Mouse (Mus musculus) bone marrow macrophage, adult 2 months (primary cell): ENCODE measurements around the gene Pla2g1b. TPM values are rescaled to one million over a fixed set of nuclear protein-coding genes. Genes with fewer than 3 reads are reported as not detected.

Experiments used
- H3K27ac ChIP-seq: 2 replicates; pipeline ENCODE4 v1.5.1; 2012; ENCODE audit warnings: low read depth, low read length; ENCODE audit not compliant: insufficient read depth
- H3K4me1 ChIP-seq: 2 replicates; pipeline ENCODE4 v1.6.1; 2012; ENCODE audit warnings: low read length; ENCODE audit not compliant: control insufficient read depth, insufficient read depth
- H3K4me3 ChIP-seq: 2 replicates; pipeline ENCODE4 v1.5.1; 2012; ENCODE audit warnings: mild to moderate bottlenecking, low read length, moderate library complexity; ENCODE audit not compliant: insufficient read depth
- CTCF ChIP-seq: IDR thresholded peaks from 2 replicates; pipeline ENCODE4 v1.5.1; 2012; ENCODE audit warnings: low read depth, mild to moderate bottlenecking, low read length, moderate library complexity
- POLR2A ChIP-seq: IDR thresholded peaks from 2 replicates; pipeline ENCODE4 v1.6.1; 2012; ENCODE audit warnings: mild to moderate bottlenecking, low read depth, low read length, borderline replicate concordance
- polyA plus RNA-seq: library from polyadenylated mRNA; stranded (reverse); fragments of >200 nt; gene quantifications from 2 replicates; pipeline ENCODE4 v1.2.4, GENCODE M21; 2012; ENCODE audit not compliant: missing spikeins, insufficient read depth, insufficient read length

Gene Pla2g1b
- polyA plus RNA-seq, 1 experiment, result not detected

DNA sequence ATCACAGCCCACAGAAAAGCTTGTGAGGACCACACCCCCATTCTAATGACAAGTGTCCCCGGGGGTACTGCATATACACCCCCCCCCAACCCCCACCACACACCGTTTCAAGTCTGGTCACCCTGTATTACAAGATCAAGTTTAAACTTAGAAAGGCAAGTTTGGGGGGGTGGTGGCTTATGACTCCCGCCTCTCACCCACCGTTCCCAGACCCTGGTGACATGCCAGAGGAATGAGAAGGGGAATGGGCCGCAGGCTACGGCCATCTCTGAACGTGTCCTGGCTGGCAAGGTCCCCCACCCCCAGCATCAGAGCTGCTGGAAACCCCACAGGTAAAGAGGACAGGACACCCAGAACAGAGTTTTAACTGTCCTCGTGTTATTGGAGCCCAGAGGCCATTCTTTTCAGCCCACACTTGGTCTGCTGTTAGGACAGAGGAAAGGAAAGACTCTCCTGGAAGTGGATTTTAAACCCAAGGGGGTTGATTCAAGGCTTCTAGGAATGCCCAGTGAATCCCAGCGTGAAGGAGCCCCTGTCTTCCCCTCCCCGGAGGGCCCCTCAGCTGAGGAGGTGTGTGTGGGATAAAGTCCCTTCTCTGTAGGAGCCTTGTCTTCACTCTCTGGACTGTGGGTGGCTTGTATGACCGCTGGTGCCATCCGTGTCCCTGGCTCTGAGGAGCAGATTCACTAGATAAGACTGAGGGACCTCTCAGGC lies 41.4 kb downstream of the Pla2g1b start:
- Histone ChIP-seq H3K27ac (no peak overlapping the region), H3K4me1 (peaks cover 26% of the 10 kb centered on the region)
- TF ChIP-seq CTCF, result no peak

DNA sequence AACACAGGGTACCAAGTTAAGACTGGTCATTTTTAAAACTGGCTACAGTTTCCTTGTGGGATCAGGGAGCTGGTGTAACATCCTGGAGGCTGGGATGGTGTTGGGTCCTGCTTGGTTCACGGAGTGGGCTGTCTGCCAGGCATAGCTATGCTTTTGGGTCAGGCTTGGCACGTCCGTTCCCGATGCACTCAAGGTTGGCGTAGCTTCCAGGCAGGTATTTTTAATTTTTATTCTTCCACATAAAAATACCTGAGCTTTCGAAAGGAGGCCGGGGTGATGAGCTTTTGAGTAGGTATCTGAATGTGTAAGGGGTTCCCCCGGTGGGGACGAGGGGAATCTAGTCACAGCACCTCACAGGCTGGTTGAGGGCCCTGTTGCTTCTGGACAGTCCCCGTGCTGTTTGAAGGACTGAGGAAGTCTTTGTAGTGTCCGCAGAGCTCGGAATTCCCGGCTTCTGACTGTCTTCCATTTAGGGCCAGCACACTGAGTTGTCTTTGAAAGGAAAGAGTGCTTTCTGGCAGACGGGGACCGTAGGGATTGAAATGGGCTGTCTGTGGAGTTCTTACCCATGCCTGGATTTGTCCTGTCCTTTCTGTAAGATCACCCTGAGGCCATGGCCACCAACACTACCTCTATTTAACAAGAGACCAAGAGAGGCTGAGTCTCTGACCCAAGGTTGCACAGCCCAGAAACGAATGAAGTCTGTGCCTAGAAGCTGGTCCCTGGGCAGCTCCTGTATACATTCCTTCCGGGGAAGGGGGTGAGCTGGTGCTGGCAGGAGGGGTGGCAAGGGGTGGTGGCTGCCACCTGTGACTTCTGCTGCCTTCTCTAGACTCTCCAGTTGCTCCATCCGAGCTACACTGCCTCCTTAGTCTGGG lies 42.2 kb downstream of the Pla2g1b start:
- H3K4me3 ChIP-seq, result peak overlapping the region; percentile 97
- TF ChIP-seq POLR2A, result no peak
- TF ChIP-seq CTCF, result no peak
- peaks cover 27% of the 10 kb centered on the region for H3K4me1 ChIP-seq
- no peak overlapping the region for H3K27ac ChIP-seq

More for the DNA sequence above, 41.4 kb downstream of the Pla2g1b start:
- peak overlapping the region; percentile 97 for H3K4me3 ChIP-seq

DNA sequence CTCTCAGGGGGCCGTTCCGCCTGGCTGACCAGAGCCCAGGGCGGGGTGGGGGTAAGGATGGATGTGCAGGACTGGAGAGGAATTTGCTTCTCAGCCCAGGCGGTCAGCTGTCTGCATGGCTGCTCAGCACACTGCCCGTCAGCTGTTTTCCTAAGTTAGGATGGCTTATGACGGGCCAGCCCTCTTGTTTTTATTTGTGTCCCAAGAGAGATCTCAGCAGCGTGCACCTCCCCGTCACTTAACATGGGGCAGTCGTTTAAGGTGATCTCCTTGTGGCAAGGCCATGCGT lies 42.7 kb downstream of the Pla2g1b start:
- Histone ChIP-seq H3K27ac (peak overlapping the region; percentile 38), H3K4me1 (peaks cover 33% of the 10 kb centered on the region), H3K4me3 (peak overlapping the region; percentile 97)
- TF ChIP-seq CTCF (no peak), POLR2A (no peak)

DNA sequence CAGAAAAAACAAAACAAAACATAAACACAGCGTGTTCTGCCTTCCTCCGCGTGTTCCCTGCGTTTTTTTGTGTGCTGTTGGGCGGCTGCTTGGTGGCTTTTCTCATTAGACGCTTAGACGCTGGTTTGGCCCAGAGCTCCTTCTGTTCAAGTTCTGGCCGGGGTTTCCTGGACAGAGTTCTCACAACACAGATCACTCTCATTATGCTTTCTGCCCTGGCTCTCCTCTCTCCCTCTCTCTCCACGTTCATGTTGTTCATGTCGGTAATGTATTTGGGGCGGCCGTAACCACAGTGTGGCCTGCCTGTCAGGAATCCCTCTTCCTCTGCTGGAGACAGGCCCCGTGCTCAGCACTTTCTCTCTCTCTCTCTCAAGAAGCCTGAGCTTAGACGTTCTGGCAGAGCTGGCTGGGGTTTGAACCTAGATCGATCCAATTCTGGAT lies 43.3 kb downstream of the Pla2g1b start:
- H3K4me1 ChIP-seq, result peaks cover 38% of the 10 kb centered on the region
- H3K27ac ChIP-seq, result peak overlapping the region; percentile 38
- H3K4me3 ChIP-seq, result peak overlapping the region; percentile 97
- TF ChIP-seq CTCF (no peak), POLR2A (no peak)

DNA sequence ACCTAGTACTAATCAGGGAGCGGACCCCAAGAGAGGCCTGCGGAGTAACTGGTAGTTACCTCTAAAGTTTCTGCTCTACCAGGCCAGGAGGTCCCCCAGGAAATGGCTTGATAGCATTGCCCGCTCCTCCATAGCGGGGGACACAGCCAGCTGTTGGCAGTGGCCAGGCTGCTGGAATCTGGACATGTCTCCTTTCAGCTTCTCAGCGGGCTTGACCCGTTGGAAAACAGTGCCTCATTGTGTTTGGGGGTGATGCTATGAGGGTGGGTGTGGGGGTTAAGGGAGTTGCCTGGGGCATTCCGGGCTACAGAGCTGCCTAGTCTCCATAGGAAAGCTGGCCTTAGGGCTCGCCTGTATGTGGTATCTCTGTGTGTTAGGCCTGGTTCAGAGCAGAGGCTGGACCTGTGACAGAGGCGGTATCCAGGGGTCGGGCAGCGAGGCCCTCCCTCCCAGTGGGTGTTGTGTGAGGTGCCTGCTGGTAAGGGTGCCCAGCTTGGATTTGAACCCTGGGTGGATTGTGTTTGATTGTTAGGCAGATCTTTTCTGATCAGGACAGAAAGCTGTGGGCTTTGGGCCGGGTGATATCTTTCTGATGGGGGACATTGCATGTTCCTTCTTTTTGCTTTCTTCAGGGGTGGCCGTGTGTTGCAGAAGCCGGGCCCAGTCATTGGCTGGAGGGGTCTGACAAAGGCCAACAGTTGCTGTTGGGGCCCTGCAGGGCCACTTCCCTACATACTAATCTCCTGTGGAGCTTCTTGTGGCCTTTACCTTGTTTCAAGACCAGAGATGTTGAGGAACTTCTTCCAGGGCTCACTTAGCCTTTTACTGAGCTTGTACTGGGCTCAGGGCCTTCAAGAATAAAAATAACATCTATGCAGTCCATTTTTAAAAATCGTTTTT lies 44.0 kb downstream of the Pla2g1b start:
- peak overlapping the region; percentile 38 for H3K27ac ChIP-seq
- H3K4me3 ChIP-seq, result peak overlapping the region; percentile 97
- TF ChIP-seq CTCF, result no peak
- no peak for TF ChIP-seq POLR2A
- H3K4me1 ChIP-seq, result peaks cover 45% of the 10 kb centered on the region

DNA sequence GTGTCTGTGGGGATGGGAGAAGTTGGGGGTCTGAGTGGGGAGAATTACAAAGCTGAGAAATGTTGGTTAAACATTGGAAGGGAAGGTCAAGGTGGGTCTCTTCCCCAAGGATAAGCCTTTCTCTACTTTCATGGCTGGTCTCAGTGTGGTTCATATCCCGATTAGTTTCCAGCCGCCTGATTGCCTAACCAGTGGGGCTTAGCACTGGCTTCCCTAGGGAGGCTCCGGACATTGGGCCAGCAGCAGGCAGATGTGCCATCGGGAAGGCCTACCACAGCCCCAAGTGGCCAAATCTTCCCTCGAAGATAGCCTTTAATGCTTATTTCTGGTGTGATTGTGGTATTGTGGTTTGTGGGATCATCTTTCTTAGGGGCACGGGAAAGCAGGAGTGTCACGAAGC lies 46.3 kb downstream of the Pla2g1b start:
- TF ChIP-seq POLR2A (no peak), CTCF (no peak)
- H3K4me3 ChIP-seq, result no peak overlapping the region
- H3K4me1 ChIP-seq, result peaks cover 58% of the 10 kb centered on the region
- H3K27ac ChIP-seq, result no peak overlapping the region

DNA sequence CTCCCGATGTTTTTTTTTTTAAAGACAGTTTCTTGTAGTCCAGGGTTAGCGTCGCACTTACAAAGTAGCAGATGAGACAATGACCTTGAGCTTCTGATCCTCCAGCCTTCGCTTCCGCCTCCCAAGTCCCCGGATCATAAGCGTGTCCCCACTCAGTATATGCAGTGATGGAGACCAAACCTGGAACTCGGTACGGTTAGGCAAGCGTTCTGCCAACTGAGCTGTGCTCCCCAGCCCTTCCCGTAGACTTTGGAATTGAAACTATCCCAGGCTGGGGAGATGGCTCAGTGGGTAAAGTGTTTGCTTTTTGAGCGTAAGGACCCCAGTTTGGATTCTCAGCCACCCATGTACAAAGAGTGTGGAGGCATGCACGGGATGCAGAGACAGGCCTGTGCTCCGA lies 47.2 kb downstream of the Pla2g1b start:
- TF ChIP-seq CTCF (no peak), POLR2A (no peak)
- H3K4me3 ChIP-seq, result no peak overlapping the region
- H3K27ac ChIP-seq, result no peak overlapping the region
- H3K4me1 ChIP-seq, result peaks cover 61% of the 10 kb centered on the region

DNA sequence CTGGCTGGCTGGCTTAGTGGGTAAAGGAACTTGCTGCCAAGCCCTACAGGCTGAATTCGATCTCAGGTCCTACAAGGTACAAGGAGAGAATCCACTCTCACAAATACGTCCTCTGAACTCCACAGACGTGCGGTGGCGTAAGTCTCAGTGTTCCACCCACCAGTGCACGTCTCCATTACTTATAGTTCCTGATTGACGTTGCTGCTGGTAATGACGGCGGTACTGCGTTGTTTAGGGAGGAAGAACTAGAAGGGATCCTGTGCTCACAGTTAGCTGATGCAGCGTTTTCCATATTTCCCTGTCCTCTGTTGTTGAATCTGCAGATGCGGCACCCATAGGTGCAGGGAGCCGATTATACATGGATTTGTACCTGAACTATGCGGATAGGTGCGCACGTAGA lies 47.7 kb downstream of the Pla2g1b start:
- no peak overlapping the region for H3K4me3 ChIP-seq
- no peak for TF ChIP-seq CTCF
- TF ChIP-seq POLR2A, result no peak
- H3K27ac ChIP-seq, result no peak overlapping the region
- H3K4me1 ChIP-seq, result peaks cover 59% of the 10 kb centered on the region

DNA sequence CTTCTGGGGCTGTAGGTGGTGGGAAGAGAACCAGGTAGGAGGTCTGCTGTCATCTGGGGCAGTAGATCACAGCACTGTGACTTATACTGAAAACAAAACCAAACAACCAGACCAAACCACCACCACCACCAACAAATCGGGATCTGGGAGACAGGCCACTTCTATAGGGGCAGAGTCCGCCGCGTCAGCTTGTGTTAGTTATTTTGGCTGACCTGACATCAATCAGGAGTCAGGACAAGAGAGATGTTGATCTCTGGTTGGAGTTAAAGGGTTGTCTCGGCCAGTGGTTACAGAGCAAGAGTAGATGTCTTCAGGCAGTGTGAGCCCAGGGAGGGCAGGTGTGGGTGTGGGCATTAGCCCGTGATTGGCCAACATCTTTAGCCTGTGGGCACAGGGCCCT lies 48.3 kb downstream of the Pla2g1b start:
- no peak overlapping the region for H3K4me3 ChIP-seq
- H3K4me1 ChIP-seq, result peaks cover 56% of the 10 kb centered on the region
- TF ChIP-seq POLR2A, result no peak
- TF ChIP-seq CTCF, result no peak
- H3K27ac ChIP-seq, result no peak overlapping the region
